Mouse (Mus musculus): ENCODE data around the gene Gm36245. TPM values are rescaled to one million over a fixed set of nuclear protein-coding genes. Genes with fewer than 3 reads are reported as not detected.
"Not testable (repeated sequence)": the region's sequence is repeated elsewhere in the genome, so short reads cannot be mapped to it uniquely, and the experiment has no call there.

Gene Gm36245
- polyA plus RNA-seq, 1 experiment from 2014 or later, result not detected

GRCm38 (mm10) chr15:77624710-77625109 is 25.7 kb downstream of the Gm36245 start:
- Histone ChIP-seq H3K9me3 (replicated peaks) (no peaks in the 10 kb centered on the region), H3K27ac (no peak overlapping the region), H3K36me3 (no peaks in the 10 kb centered on the region), H3K27me3 (no peaks in the 10 kb centered on the region), H3K4me2 (replicated peaks) (no peak overlapping the region), H3K4me1 (no peaks in the 10 kb centered on the region), H3K4me3 (no peak overlapping the region), H3K9ac (no peak overlapping the region)
- no peak for ATAC-seq (ENCODE audit: low FRiP score)
- WGBS, result 87% methylated on average over 1 of the region's 1 CpGs

- not testable (repeated sequence) for H3K4me1 ChIP-seq
Measured at GRCm38 (mm10) chr15:77626471-77626870, 27.4 kb downstream of the Gm36245 start.

DNA sequence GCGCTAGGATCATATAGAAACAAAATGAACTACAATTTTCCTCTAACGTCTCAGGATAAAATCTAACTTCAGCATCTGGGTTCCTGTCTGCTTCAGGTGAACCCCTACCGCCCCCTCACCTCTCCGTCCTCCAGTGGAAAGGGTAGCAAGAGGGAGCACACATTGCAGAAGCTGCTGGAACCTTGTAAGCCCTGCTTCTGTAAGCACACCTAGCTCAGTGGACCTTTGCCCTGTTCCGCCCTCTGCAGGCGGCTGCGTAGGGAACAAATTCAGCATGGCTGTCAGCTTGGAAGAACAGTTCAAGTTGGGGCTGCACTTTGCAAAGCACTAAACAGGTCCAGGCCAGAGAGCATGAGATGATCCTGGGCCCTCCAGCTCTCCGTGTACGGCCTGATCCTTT is 29.6 kb downstream of the Gm36245 start:
- H3K4me2 ChIP-seq (replicated peaks), result not testable (repeated sequence)

More at GRCm38 (mm10) chr15:77626471-77626870, 27.4 kb downstream of the Gm36245 start:
- not testable (repeated sequence) for H3K9me3 ChIP-seq (replicated peaks); ATAC-seq (ENCODE audit: low FRiP score); H3K27ac ChIP-seq; H3K4me2 ChIP-seq (replicated peaks); H3K4me3 ChIP-seq; H3K36me3 ChIP-seq; H3K9ac ChIP-seq; H3K27me3 ChIP-seq
- 85% methylated on average over 4 of the region's 4 CpGs for WGBS

DNA sequence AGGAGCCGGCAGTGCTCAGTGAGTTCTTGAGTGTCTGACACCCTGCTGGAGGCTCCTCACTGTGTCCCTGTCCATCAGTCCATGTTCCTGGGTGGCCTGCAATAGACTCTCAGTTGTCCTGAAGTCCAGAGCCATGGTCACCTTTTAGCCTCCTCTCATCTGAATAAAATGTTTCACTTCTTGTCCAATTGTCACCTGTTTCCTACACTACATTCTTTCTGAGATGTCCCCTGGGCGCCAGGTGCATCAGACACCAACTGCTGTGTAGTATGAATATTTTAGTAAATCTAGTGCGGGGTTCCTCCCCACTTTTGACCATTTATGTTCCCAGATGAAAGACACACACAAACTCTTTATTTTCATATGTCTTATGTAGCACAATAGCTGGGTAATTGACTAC is 30.8 kb downstream of the Gm36245 start:
- H3K27ac ChIP-seq; H3K9me3 ChIP-seq (replicated peaks); H3K36me3 ChIP-seq; H3K4me1 ChIP-seq; H3K4me3 ChIP-seq; H3K9ac ChIP-seq; H3K27me3 ChIP-seq; H3K4me2 ChIP-seq (replicated peaks); ATAC-seq (ENCODE audit: low FRiP score): not testable (repeated sequence)
- WGBS, result 77% methylated on average over 3 of the region's 3 CpGs

More for the DNA sequence above, 29.6 kb downstream of the Gm36245 start:
- H3K27me3 ChIP-seq; H3K4me3 ChIP-seq; H3K27ac ChIP-seq; ATAC-seq (ENCODE audit: low FRiP score); H3K9me3 ChIP-seq (replicated peaks); H3K4me1 ChIP-seq; H3K9ac ChIP-seq; H3K36me3 ChIP-seq: not testable (repeated sequence)
- 72% methylated on average over 9 of the region's 9 CpGs for WGBS

DNA sequence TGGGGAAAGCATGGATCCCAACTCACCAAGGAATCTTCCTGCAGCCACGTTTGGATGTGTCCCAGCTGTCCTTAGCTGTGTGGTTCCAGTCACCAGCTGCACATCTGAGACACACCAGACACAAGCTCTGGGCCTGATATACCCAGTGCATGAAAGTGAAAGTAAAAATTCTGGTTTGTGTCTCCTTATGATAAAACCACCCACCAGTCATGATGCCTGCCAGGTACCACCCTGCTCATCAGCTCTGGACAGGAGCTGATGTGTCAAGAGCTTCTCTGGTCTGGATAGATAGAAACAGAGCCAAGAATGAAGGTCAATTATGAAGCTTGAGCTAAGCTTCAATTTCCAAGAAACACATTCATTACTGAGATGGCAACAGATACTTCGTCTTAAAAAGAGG is 44.1 kb downstream of the Gm36245 start, which contains the start of gene Apol11b:
TSS of gene Apol11b (minus strand) at position 111 of the 400 bp plus-strand sequence.
- ATAC-seq (ENCODE audit: low FRiP score); H3K9ac ChIP-seq; H3K9me3 ChIP-seq (replicated peaks); H3K27ac ChIP-seq; H3K4me3 ChIP-seq; H3K4me1 ChIP-seq; H3K27me3 ChIP-seq; H3K36me3 ChIP-seq; H3K4me2 ChIP-seq (replicated peaks): not testable (repeated sequence)
- WGBS, result 74% methylated on average over 2 of the region's 2 CpGs

- ATAC-seq (ENCODE audit: low FRiP score); H3K4me2 ChIP-seq (replicated peaks): not testable (repeated sequence)
Measured at GRCm38 (mm10) chr15:77651143-77651542, 52.1 kb downstream of the Gm36245 start.

More at GRCm38 (mm10) chr15:77651143-77651542, 52.1 kb downstream of the Gm36245 start:
- H3K4me3 ChIP-seq; H3K36me3 ChIP-seq; H3K9ac ChIP-seq; H3K4me1 ChIP-seq; H3K27ac ChIP-seq; H3K9me3 ChIP-seq (replicated peaks); H3K27me3 ChIP-seq: not testable (repeated sequence)

Other genes starting within 250 kb of the Gm36245 start
- gene Apol7a, start 200.1 kb upstream of the Gm36245 start, polyA plus RNA-seq (2016; fragmentation: Nextera tagmentation; extraction: Ambion mirVana), result not detected in 2 replicates
- not detected in 2 replicates for gene Apol9a, start 188.1 kb upstream of the Gm36245 start, polyA plus RNA-seq (2016; fragmentation: Nextera tagmentation; extraction: Ambion mirVana)
- not detected in 2 replicates for gene Apol7b, start 151.8 kb upstream of the Gm36245 start, polyA plus RNA-seq (2016; fragmentation: Nextera tagmentation; extraction: Ambion mirVana)
- gene Apol10a, start 122.2 kb upstream of the Gm36245 start, polyA plus RNA-seq (2016; fragmentation: Nextera tagmentation; extraction: Ambion mirVana), result not detected in 2 replicates
- gene Apol11a, start 91.0 kb upstream of the Gm36245 start, polyA plus RNA-seq (2016; fragmentation: Nextera tagmentation; extraction: Ambion mirVana), result not detected in 2 replicates
- gene Apol7c, start 65.9 kb upstream of the Gm36245 start, polyA plus RNA-seq (2016; fragmentation: Nextera tagmentation; extraction: Ambion mirVana), result not detected in 2 replicates
- not detected in 2 replicates for gene 1700025B11Rik, start 37.4 kb upstream of the Gm36245 start, polyA plus RNA-seq (2016; fragmentation: Nextera tagmentation; extraction: Ambion mirVana)
- gene Apol10b, start 3.1 kb upstream of the Gm36245 start, polyA plus RNA-seq (2016; fragmentation: Nextera tagmentation; extraction: Ambion mirVana), result 0.09 and 0.21 TPM in 2 replicates
- gene Apol11b, start 44.0 kb downstream of the Gm36245 start, polyA plus RNA-seq (2016; fragmentation: Nextera tagmentation; extraction: Ambion mirVana), result not detected in 2 replicates
- not detected in 2 replicates for gene Apol7e, start 99.6 kb downstream of the Gm36245 start, polyA plus RNA-seq (2016; fragmentation: Nextera tagmentation; extraction: Ambion mirVana)
- not detected in 2 replicates for gene Apol9b, start 129.8 kb downstream of the Gm36245 start, polyA plus RNA-seq (2016; fragmentation: Nextera tagmentation; extraction: Ambion mirVana)
- gene Apol8, start 157.7 kb downstream of the Gm36245 start, polyA plus RNA-seq (2016; fragmentation: Nextera tagmentation; extraction: Ambion mirVana), result 0.22 and 0.47 TPM in 2 replicates
- gene Myh9, start 242.9 kb downstream of the Gm36245 start, polyA plus RNA-seq (2016; fragmentation: Nextera tagmentation; extraction: Ambion mirVana), result 32.0 and 33.5 TPM in 2 replicates

Measured in hindbrain, embryonic 12.5 days (tissue).